Mouse (Mus musculus) myocyte (in vitro differentiated cells): ENCODE data around the gene Maco1.
"Not testable (repeated sequence)": the region's sequence is repeated elsewhere in the genome, so short reads cannot be mapped to it uniquely, and the experiment has no call there.

Source experiments
- CEBPB ChIP-seq: IDR thresholded peaks from 2 replicates; pipeline ENCODE4 v1.6.1; 2011; ENCODE audit warnings: mild to moderate bottlenecking, moderate library complexity; ENCODE audit not compliant: poor library complexity, insufficient read depth, severe bottlenecking
- E2F4 ChIP-seq: IDR thresholded peaks from one replicate; pipeline ENCODE4 v1.6.1; 2011; ENCODE audit warnings: mild to moderate bottlenecking, control low read depth, moderate library complexity; ENCODE audit not compliant: insufficient read depth
- MAX ChIP-seq: IDR thresholded peaks from one replicate; pipeline ENCODE4 v1.6.1; 2011; ENCODE audit warnings: low read depth, mild to moderate bottlenecking, control low read depth
- MYOD1 ChIP-seq, 3 experiments: IDR thresholded peaks; one replicate each; pipeline ENCODE4 v1.6.1; 2011; ENCODE audit warnings: control low read depth in 2 of 3, low read depth in 2 of 3, mild to moderate bottlenecking in 2 of 3, moderate library complexity in 1 of 3; ENCODE audit not compliant: insufficient read length in 2 of 3, control insufficient read depth in 1 of 3
- MYOG ChIP-seq, 3 experiments: IDR thresholded peaks; one replicate each; pipeline ENCODE4 v1.6.1; 2011; ENCODE audit warnings: control low read depth in 2 of 3, low read depth in 2 of 3, mild to moderate bottlenecking in 2 of 3; ENCODE audit not compliant: insufficient read length in 2 of 3, control insufficient read depth in 1 of 3, insufficient read depth in 1 of 3
- POLR2A ChIP-seq: IDR thresholded peaks from one replicate; pipeline ENCODE4 v1.6.1; 2011; ENCODE audit warnings: low read depth, mild to moderate bottlenecking, control low read depth, moderate library complexity; ENCODE audit not compliant: insufficient read length
- POLR2AphosphoS2 ChIP-seq: IDR thresholded peaks from one replicate; pipeline ENCODE4 v1.6.1; 2011; ENCODE audit warnings: low read depth, control low read depth; ENCODE audit not compliant: insufficient read length
- SRF ChIP-seq: IDR thresholded peaks from one replicate; pipeline ENCODE4 v1.6.1; 2011; ENCODE audit warnings: low read depth; ENCODE audit not compliant: control insufficient read depth, insufficient read length
- TCF3 ChIP-seq: IDR thresholded peaks from one replicate; pipeline ENCODE4 v1.6.1; 2011; ENCODE audit warnings: low read depth, control low read depth; ENCODE audit not compliant: insufficient read length
- USF1 ChIP-seq: IDR thresholded peaks from one replicate; pipeline ENCODE4 v1.6.1; 2011; ENCODE audit warnings: low read depth, mild to moderate bottlenecking, control low read depth, moderate library complexity

- TF ChIP-seq MYOG (IDR thresholded peaks at IDR 0.05; ENCODE audit: control insufficient read depth in 1 of 3, insufficient read depth in 1 of 3, insufficient read length in 2 of 3, low read depth in 2 of 3); MYOD1 (IDR thresholded peaks at IDR 0.05; ENCODE audit: control insufficient read depth in 1 of 3, insufficient read length in 2 of 3, low read depth in 2 of 3); CEBPB; POLR2AphosphoS2; POLR2A; E2F4; TCF3; MAX; SRF; USF1: not testable (repeated sequence)
These were observed 58.2 kb downstream of the Maco1 start for GRCm38 (mm10) chr4:134794959-134795358.
